Mouse (Mus musculus) heart, adult 2 months (tissue): ENCODE measurements around the gene Ttc8. TPM values are rescaled to one million over a fixed set of nuclear protein-coding genes. Genes with fewer than 3 reads are reported as not detected.
"Not testable (repeated sequence)": the region's sequence is repeated elsewhere in the genome, so short reads cannot be mapped to it uniquely, and the experiment has no call there.

Experiments
- DNase-seq, 2 experiments: peaks; one replicate each; pipeline ENCODE4 v3.0.0; 2021
- H3K27ac ChIP-seq: fragments of 200-600 bp; 2 replicates; pipeline ENCODE4 v1.8.1; 2022
- H3K27me3 ChIP-seq: fragments of 200-500 bp; 2 replicates; pipeline ENCODE4 v1.6.1; 2012; ENCODE audit warnings: mild to moderate bottlenecking, low read length, inconsistent platforms, mixed read lengths; ENCODE audit not compliant: control insufficient read depth, insufficient read depth
- H3K36me3 ChIP-seq: fragments of 200-500 bp; 2 replicates; pipeline ENCODE4 v1.6.1; 2012; ENCODE audit warnings: low read length, inconsistent platforms; ENCODE audit not compliant: control insufficient read depth, insufficient read depth
- H3K4me1 ChIP-seq: fragments of 200-500 bp; 2 replicates; pipeline ENCODE4 v1.6.1; 2011; ENCODE audit warnings: low read length; ENCODE audit not compliant: control insufficient read depth, insufficient read depth
- H3K4me3 ChIP-seq: fragments of 200-600 bp; 2 replicates; pipeline ENCODE4 v1.8.1; 2022
- H3K79me2 ChIP-seq: fragments of 200-500 bp; replicated peaks from 2 replicates; pipeline ENCODE4 v1.6.1; 2012; ENCODE audit warnings: mild to moderate bottlenecking, inconsistent platforms, low read length, moderate library complexity, mixed read lengths; ENCODE audit not compliant: control insufficient read depth, insufficient read depth
- H3K9ac ChIP-seq: fragments of 200-500 bp; 2 replicates; pipeline ENCODE4 v1.6.1; 2012; ENCODE audit warnings: low read depth, mild to moderate bottlenecking, control low read depth, inconsistent platforms, low read length, mixed read lengths
- CTCF ChIP-seq: fragments of 200-600 bp; IDR thresholded peaks from 2 replicates; pipeline ENCODE4 v1.8.1; 2022; ENCODE audit warnings: antibody characterized with exemption, mild to moderate bottlenecking, moderate library complexity
- EP300 ChIP-seq: fragments of 200-500 bp; IDR thresholded peaks from 2 replicates; pipeline ENCODE4 v1.6.1; 2011; ENCODE audit warnings: low read depth, low read length, control low read depth; ENCODE audit not compliant: insufficient read depth
- POLR2A ChIP-seq: fragments of 200-500 bp; IDR thresholded peaks from 2 replicates; pipeline ENCODE4 v1.6.1; 2011; ENCODE audit warnings: mild to moderate bottlenecking, low read depth, low read length, control low read depth; ENCODE audit not compliant: insufficient read depth
- WGBS: fragments of 180-500 bp; shearing (Covaris S2); methylation state at CpG from one replicate; pipeline ENCODE4 v1.1.7; 2018; 5-methylcytosine and 5-hydroxymethylcytosine counted together
- intact Hi-C: fragments of 180-260 bp; cut with DNase I; formaldehyde crosslinking; loops from one replicate; pipeline ENCODE4 v1.15.1; 2025
- polyA plus RNA-seq: library from polyadenylated mRNA; depleted of rRNA; stranded (reverse); fragments of >200 nt; gene quantifications from 2 replicates; pipeline ENCODE4 v1.2.3, GENCODE M21; 2012
- total RNA-seq, 2 experiments: library from RNA; stranded (reverse); gene quantifications; 2 replicates each; pipeline ENCODE4 v1.2.3; 2021

Gene Ttc8
- total and polyA plus RNA-seq, 3 experiments = 5.6 to 7.5 (median 5.9) TPM

DNA sequence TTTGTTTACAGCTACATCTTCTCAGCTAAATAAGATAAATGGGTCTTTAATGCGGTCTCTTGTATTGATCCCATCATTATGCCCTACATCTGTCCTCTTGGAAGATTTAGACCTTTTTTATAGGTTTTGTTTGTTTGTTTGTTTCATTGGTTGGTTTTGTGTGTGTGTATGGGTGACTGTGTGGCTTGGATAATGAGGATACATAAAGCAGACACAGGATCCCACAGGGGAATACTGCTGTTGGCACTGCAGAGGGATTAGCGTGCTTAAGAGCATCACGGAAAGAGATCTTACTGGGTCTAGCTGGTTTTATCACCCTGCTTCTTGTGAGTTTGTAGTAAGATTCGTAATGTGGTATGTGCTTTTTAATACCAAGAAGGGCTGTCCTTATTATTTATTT lies 10.8 kb downstream of the Ttc8 start:
- no peak for TF ChIP-seq CTCF
- TF ChIP-seq EP300 = no peak
- TF ChIP-seq POLR2A = no peak
- intact Hi-C loops = no loop called here
- DNase-seq = no peak

GRCm38 (mm10) chr12:98932441-98932840 lies 12.1 kb downstream of the Ttc8 start:
- Histone ChIP-seq H3K27ac (no peak overlapping the region), H3K27me3 (no peaks in the 10 kb centered on the region), H3K4me3 (no peak overlapping the region), H3K36me3 (no peaks in the 10 kb centered on the region), H3K9ac (no peak overlapping the region), H3K79me2 (no peaks in the 10 kb centered on the region), H3K4me1 (no peaks in the 10 kb centered on the region)
- TF ChIP-seq EP300 (no peak), CTCF (no peak), POLR2A (no peak)
- WGBS = 92% methylated on average over 4 of the region's 4 CpGs
- intact Hi-C loops = no loop called here
- DNase-seq = no peak

More for the DNA sequence above, 10.8 kb downstream of the Ttc8 start:
- no peak overlapping the region for H3K27ac ChIP-seq
- H3K36me3 ChIP-seq = no peaks in the 10 kb centered on the region
- no peaks in the 10 kb centered on the region for H3K4me1 ChIP-seq
- no peak overlapping the region for H3K9ac ChIP-seq
- H3K79me2 ChIP-seq = no peaks in the 10 kb centered on the region
- 88% methylated on average over 4 of the region's 4 CpGs for WGBS
- H3K27me3 ChIP-seq = no peaks in the 10 kb centered on the region
- no peak overlapping the region for H3K4me3 ChIP-seq

- 95% methylated on average over 1 of the region's 1 CpGs for WGBS
- Histone ChIP-seq H3K27me3 (no peaks in the 10 kb centered on the region), H3K79me2 (no peaks in the 10 kb centered on the region), H3K36me3 (no peaks in the 10 kb centered on the region), H3K9ac (no peak overlapping the region), H3K27ac (no peak overlapping the region), H3K4me3 (no peak overlapping the region), H3K4me1 (no peaks in the 10 kb centered on the region)
- intact Hi-C loops = no loop called here
- TF ChIP-seq CTCF = no peak
- no peak for TF ChIP-seq POLR2A
- TF ChIP-seq EP300 = no peak
- no peak for DNase-seq
Observed at GRCm38 (mm10) chr12:98932856-98933255, 12.5 kb downstream of the Ttc8 start.

- H3K4me3 ChIP-seq, H3K27ac ChIP-seq, H3K9ac ChIP-seq, DNase-seq, intact Hi-C loops, H3K4me1 ChIP-seq, H3K79me2 ChIP-seq, H3K27me3 ChIP-seq, H3K36me3 ChIP-seq: not testable (repeated sequence)
- WGBS = 86% methylated on average over 5 of the region's 5 CpGs
Observed at GRCm38 (mm10) chr12:98951295-98951694, 30.9 kb downstream of the Ttc8 start.

DNA sequence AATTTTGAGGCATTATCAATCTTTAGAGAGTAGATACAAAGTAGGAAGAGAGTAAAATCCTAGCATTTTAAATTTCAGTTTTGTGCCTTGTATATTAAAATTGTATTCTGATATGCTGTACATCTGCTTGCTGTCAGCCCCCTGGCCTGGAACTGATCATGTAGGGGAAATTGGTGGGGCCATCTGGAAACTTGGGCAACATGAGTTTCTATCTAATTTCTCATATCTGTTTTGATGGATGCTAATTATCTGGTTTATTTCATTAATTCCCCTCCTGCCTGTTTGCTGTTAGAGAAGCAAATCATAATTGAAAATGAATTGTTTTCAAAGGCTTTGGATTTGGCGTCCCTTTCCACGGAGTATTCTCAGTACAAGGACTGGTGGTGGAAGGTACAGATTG lies 36.6 kb downstream of the Ttc8 start:
- Histone ChIP-seq H3K4me1 (no peaks in the 10 kb centered on the region), H3K36me3 (no peaks in the 10 kb centered on the region), H3K27me3 (no peaks in the 10 kb centered on the region), H3K27ac (no peak overlapping the region), H3K4me3 (no peak overlapping the region), H3K9ac (no peak overlapping the region), H3K79me2 (no peaks in the 10 kb centered on the region)
- intact Hi-C loops = no loop called here
- no peak for TF ChIP-seq CTCF
- no peak for TF ChIP-seq POLR2A
- no peak for TF ChIP-seq EP300
- WGBS = 97% methylated on average over 2 of the region's 2 CpGs
- no peak for DNase-seq

- DNase-seq = no peak
- no peaks in the 10 kb centered on the region for H3K79me2 ChIP-seq
- H3K36me3 ChIP-seq = no peaks in the 10 kb centered on the region
- TF ChIP-seq EP300 = no peak
- TF ChIP-seq CTCF = no peak
- no peak for TF ChIP-seq POLR2A
- no peaks in the 10 kb centered on the region for H3K4me1 ChIP-seq
- intact Hi-C loops = no loop called here
- 69% methylated on average over 11 of the region's 11 CpGs for WGBS
- no peak overlapping the region for H3K27ac ChIP-seq
- no peak overlapping the region for H3K9ac ChIP-seq
- H3K4me3 ChIP-seq = no peak overlapping the region
- no peaks in the 10 kb centered on the region for H3K27me3 ChIP-seq
Observed at GRCm38 (mm10) chr12:98957455-98957854, 37.1 kb downstream of the Ttc8 start.

GRCm38 (mm10) chr12:98961008-98961407 lies 40.6 kb downstream of the Ttc8 start:
- TF ChIP-seq POLR2A (no peak), EP300 (no peak), CTCF (no peak)
- H3K27me3 ChIP-seq = no peaks in the 10 kb centered on the region
- no peaks in the 10 kb centered on the region for H3K79me2 ChIP-seq
- 84% methylated on average over 7 of the region's 7 CpGs for WGBS
- no peak overlapping the region for H3K9ac ChIP-seq
- no peak for DNase-seq
- no peaks in the 10 kb centered on the region for H3K4me1 ChIP-seq
- intact Hi-C loops = no loop called here
- H3K4me3 ChIP-seq = no peak overlapping the region
- H3K36me3 ChIP-seq = no peaks in the 10 kb centered on the region
- H3K27ac ChIP-seq = no peak overlapping the region
